Mouse (Mus musculus) small intestine, adult 2 months (tissue): ENCODE measurements around the gene Ccne1.

Experiments
- CTCF ChIP-seq: fragments of 200-500 bp; IDR thresholded peaks from 2 replicates; pipeline ENCODE4 v1.5.1; 2012; ENCODE audit warnings: low read depth, mild to moderate bottlenecking, control low read depth, inconsistent platforms, low read length, moderate library complexity, mixed read lengths; ENCODE audit not compliant: insufficient replicate concordance, insufficient read length; ENCODE audit errors: extremely low read depth
- POLR2A ChIP-seq: fragments of 200-500 bp; IDR thresholded peaks from 2 replicates; pipeline ENCODE4 v1.6.1; 2012; ENCODE audit warnings: low read depth, mild to moderate bottlenecking, control low read depth, inconsistent platforms, low read length, moderate library complexity

DNA sequence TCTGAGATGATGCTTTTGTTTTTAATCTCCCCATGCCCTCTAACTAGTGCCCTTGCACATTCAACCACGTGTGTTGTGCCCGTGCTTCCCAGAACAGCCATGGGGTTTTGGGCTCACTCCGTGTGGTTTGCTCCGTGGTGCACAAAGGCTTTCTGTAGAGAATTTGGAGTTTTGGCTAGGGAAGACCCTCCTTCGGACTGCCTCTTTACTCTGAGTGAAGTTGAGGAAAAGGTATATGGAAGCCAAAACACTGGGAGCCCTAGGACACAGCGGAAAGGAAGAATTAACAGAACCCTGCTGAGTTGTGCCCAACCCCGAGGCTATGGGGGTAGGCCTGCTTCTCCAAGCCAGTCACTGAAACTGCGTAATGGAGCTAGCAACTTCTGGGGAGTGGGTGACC is 20.9 kb downstream of the Ccne1 start:
- TF ChIP-seq CTCF (no peak), POLR2A (no peak)
